Mouse (Mus musculus) macrophage (primary cell): ENCODE results near the gene Slamf6. TPM values are rescaled to one million over a fixed set of nuclear protein-coding genes. Genes with fewer than 3 reads are reported as not detected.
A peak's percentile ranks its signal among the peaks of the same experiment; 100 is the strongest.

Experiments used
- H3K27ac ChIP-seq: fragments of 350-480 bp; formaldehyde crosslinking; 2 replicates; pipeline ENCODE4 v1.9.0; 2021
- H3K36me3 ChIP-seq: fragments of 350-480 bp; formaldehyde crosslinking; 2 replicates; pipeline ENCODE4 v1.9.0; 2021; ENCODE audit errors: inconsistent target
- H3K4me3 ChIP-seq: fragments of 350-480 bp; formaldehyde crosslinking; 2 replicates; pipeline ENCODE4 v1.9.0; 2021; ENCODE audit errors: inconsistent target
- H3K79me2 ChIP-seq: fragments of 350-480 bp; formaldehyde crosslinking; 2 replicates; pipeline ENCODE4 v1.9.0; 2021; ENCODE audit errors: inconsistent target
- WGBS: methylation state at CpG from one replicate; pipeline ENCODE4 v1.1.7; 2026; ENCODE audit warnings: inconsistent platforms; ENCODE audit not compliant: missing documents; 5-methylcytosine and 5-hydroxymethylcytosine counted together
- polyA plus RNA-seq: library from polyadenylated mRNA; stranded (reverse); fragments of 250-400 nt; gene quantifications from 3 replicates; pipeline ENCODE4 v1.2.4, GENCODE M21; 2018; ENCODE audit warnings: inconsistent platforms

Gene Slamf6
- polyA plus RNA-seq, 1 experiment from 2014 or later: 0.65 TPM

GRCm38 (mm10) chr1:171938952-171939948 is 21.9 kb downstream of the Slamf6 start:
- Histone ChIP-seq H3K36me3 (no peaks in the 10 kb centered on the region), H3K4me3 (no peak overlapping the region), H3K79me2 (no peaks in the 10 kb centered on the region), H3K27ac (no peak overlapping the region)
- WGBS: 93% methylated on average over 14 of the region's 14 CpGs

GRCm38 (mm10) chr1:171940626-171941025 is 23.3 kb downstream of the Slamf6 start:
- 92% methylated on average over 5 of the region's 6 CpGs for WGBS
- Histone ChIP-seq H3K27ac (no peak overlapping the region), H3K4me3 (no peak overlapping the region), H3K36me3 (no peaks in the 10 kb centered on the region), H3K79me2 (no peaks in the 10 kb centered on the region)

- WGBS: 93% methylated on average over 6 of the region's 6 CpGs
- H3K79me2 ChIP-seq: no peaks in the 10 kb centered on the region
- H3K27ac ChIP-seq: no peak overlapping the region
- no peaks in the 10 kb centered on the region for H3K36me3 ChIP-seq
- no peak overlapping the region for H3K4me3 ChIP-seq
These were observed 29.2 kb downstream of the Slamf6 start for GRCm38 (mm10) chr1:171946447-171946995.

- Histone ChIP-seq H3K4me3 (no peak overlapping the region), H3K36me3 (no peaks in the 10 kb centered on the region), H3K27ac (no peak overlapping the region), H3K79me2 (no peaks in the 10 kb centered on the region)
- WGBS: 88% methylated on average over 11 of the region's 11 CpGs
These were observed 31.0 kb downstream of the Slamf6 start for GRCm38 (mm10) chr1:171948161-171948945.

GRCm38 (mm10) chr1:171948946-171949508 is 31.7 kb downstream of the Slamf6 start:
- no peaks in the 10 kb centered on the region for H3K79me2 ChIP-seq
- 63% methylated on average over 6 of the region's 6 CpGs for WGBS
- no peak overlapping the region for H3K4me3 ChIP-seq
- no peaks in the 10 kb centered on the region for H3K36me3 ChIP-seq
- no peak overlapping the region for H3K27ac ChIP-seq

- no peaks in the 10 kb centered on the region for H3K79me2 ChIP-seq
- H3K4me3 ChIP-seq: no peak overlapping the region
- WGBS: 28% methylated on average over 6 of the region's 6 CpGs
- no peak overlapping the region for H3K27ac ChIP-seq
- H3K36me3 ChIP-seq: no peaks in the 10 kb centered on the region
These were observed 37.8 kb downstream of the Slamf6 start for GRCm38 (mm10) chr1:171955071-171955470.

GRCm38 (mm10) chr1:171957411-171957810 is 40.1 kb downstream of the Slamf6 start:
- WGBS: 8% methylated on average over 2 of the region's 2 CpGs
- Histone ChIP-seq H3K79me2 (no peaks in the 10 kb centered on the region), H3K36me3 (no peaks in the 10 kb centered on the region), H3K27ac (peak overlapping the region; percentile 54), H3K4me3 (no peak overlapping the region)

GRCm38 (mm10) chr1:171960726-171961125 is 43.4 kb downstream of the Slamf6 start:
- H3K27ac ChIP-seq: no peak overlapping the region
- H3K36me3 ChIP-seq: no peaks in the 10 kb centered on the region
- 96% methylated on average over 5 of the region's 5 CpGs for WGBS
- H3K4me3 ChIP-seq: no peak overlapping the region
- H3K79me2 ChIP-seq: no peaks in the 10 kb centered on the region

GRCm38 (mm10) chr1:171961704-171962103 is 44.4 kb downstream of the Slamf6 start:
- H3K79me2 ChIP-seq: no peaks in the 10 kb centered on the region
- H3K36me3 ChIP-seq: no peaks in the 10 kb centered on the region
- WGBS: 88% methylated on average over 6 of the region's 6 CpGs
- no peak overlapping the region for H3K27ac ChIP-seq
- no peak overlapping the region for H3K4me3 ChIP-seq

- no peaks in the 10 kb centered on the region for H3K36me3 ChIP-seq
- no peak overlapping the region for H3K27ac ChIP-seq
- no peak overlapping the region for H3K4me3 ChIP-seq
- H3K79me2 ChIP-seq: no peaks in the 10 kb centered on the region
- 33% methylated on average over 6 of the region's 6 CpGs for WGBS
These were observed 46.3 kb downstream of the Slamf6 start for GRCm38 (mm10) chr1:171963613-171964012.

- 83% methylated on average over 6 of the region's 6 CpGs for WGBS
- Histone ChIP-seq H3K4me3 (no peak overlapping the region), H3K36me3 (no peaks in the 10 kb centered on the region), H3K27ac (no peak overlapping the region), H3K79me2 (no peaks in the 10 kb centered on the region)
These were observed 48.9 kb downstream of the Slamf6 start for GRCm38 (mm10) chr1:171966054-171966790.

- H3K36me3 ChIP-seq: no peaks in the 10 kb centered on the region
- H3K79me2 ChIP-seq: no peaks in the 10 kb centered on the region
- WGBS: 95% methylated on average over 6 of the region's 6 CpGs
- no peak overlapping the region for H3K27ac ChIP-seq
- no peak overlapping the region for H3K4me3 ChIP-seq
These were observed 51.9 kb downstream of the Slamf6 start for GRCm38 (mm10) chr1:171969221-171969620.

- no peak overlapping the region for H3K27ac ChIP-seq
These were observed 53.7 kb downstream of the Slamf6 start for GRCm38 (mm10) chr1:171970854-171971586.

More at GRCm38 (mm10) chr1:171970854-171971586, 53.7 kb downstream of the Slamf6 start:
- H3K79me2 ChIP-seq: no peaks in the 10 kb centered on the region
- H3K36me3 ChIP-seq: no peaks in the 10 kb centered on the region
- WGBS: 92% methylated on average over 10 of the region's 10 CpGs
- H3K4me3 ChIP-seq: no peak overlapping the region
